Mouse (Mus musculus) embryonic fibroblast, embryonic 13.5 days (primary cell): ENCODE measurements around the gene Mid1.

Source experiments
- CTCF ChIP-seq: IDR thresholded peaks from 2 replicates; pipeline ENCODE4 v1.5.1; 2011; ENCODE audit warnings: mild to moderate bottlenecking, control low read depth, low read length, moderate library complexity, borderline replicate concordance; ENCODE audit not compliant: insufficient read depth
- POLR2A ChIP-seq: IDR thresholded peaks from 2 replicates; pipeline ENCODE4 v1.6.1; 2011; ENCODE audit warnings: low read depth, mild to moderate bottlenecking, control low read depth, low read length, moderate library complexity

- TF ChIP-seq CTCF (no peak), POLR2A (no peak)
These were observed 109.9 kb downstream of the Mid1 start for GRCm38 (mm10) chrX:169794831-169795311.
